Mouse (Mus musculus): ENCODE data around the gene Vwf. TPM values are rescaled to one million over a fixed set of nuclear protein-coding genes. Genes with fewer than 3 reads are reported as not detected.

Vwf gene
- 10 to 100 TPM; 86.0 to 87.2 TPM for total RNA-seq (2021)

- DNase-seq = no peak
Observed at GRCm38 (mm10) chr6:125546474-125546873, at the start of gene Vwf. Vwf (plus strand) TSS chr6:125546774.

- DNase-seq = peak; percentile 57
Observed at GRCm38 (mm10) chr6:125498062-125498461, 48.5 kb upstream of the Vwf start.

- no peak for DNase-seq
Observed at GRCm38 (mm10) chr6:125503186-125503802, 43.3 kb upstream of the Vwf start.

GRCm38 (mm10) chr6:125504622-125505355, 41.8 kb upstream of the Vwf start:
- DNase-seq = no peak

- DNase-seq = no peak
Observed at GRCm38 (mm10) chr6:125506427-125506826, 40.1 kb upstream of the Vwf start.

GRCm38 (mm10) chr6:125509783-125510182, 36.8 kb upstream of the Vwf start:
- DNase-seq = no peak

- no peak for DNase-seq
Observed at GRCm38 (mm10) chr6:125510645-125511044, 35.9 kb upstream of the Vwf start.

GRCm38 (mm10) chr6:125511196-125511595, 35.4 kb upstream of the Vwf start:
- DNase-seq = no peak

GRCm38 (mm10) chr6:125512950-125513596, 33.5 kb upstream of the Vwf start:
- peak; percentile 65 for DNase-seq

GRCm38 (mm10) chr6:125515503-125516315, 30.9 kb upstream of the Vwf start:
- DNase-seq = peak; percentile 87

- DNase-seq = no peak
Observed at GRCm38 (mm10) chr6:125521558-125522193, 24.9 kb upstream of the Vwf start.

- no peak for DNase-seq
Observed at GRCm38 (mm10) chr6:125524027-125524426, 22.5 kb upstream of the Vwf start.

GRCm38 (mm10) chr6:125526066-125526465, 20.5 kb upstream of the Vwf start:
- DNase-seq = no peak

- no peak for DNase-seq
Observed at GRCm38 (mm10) chr6:125528614-125529200, 17.9 kb upstream of the Vwf start.

GRCm38 (mm10) chr6:125529479-125529878, 17.1 kb upstream of the Vwf start:
- DNase-seq = peak; percentile 53

GRCm38 (mm10) chr6:125533104-125533650, 13.4 kb upstream of the Vwf start:
- no peak for DNase-seq

GRCm38 (mm10) chr6:125534990-125535389, 11.6 kb upstream of the Vwf start:
- no peak for DNase-seq

- no peak for DNase-seq
Observed at GRCm38 (mm10) chr6:125538469-125538868, 8.1 kb upstream of the Vwf start.

- no peak for DNase-seq
Observed at GRCm38 (mm10) chr6:125539423-125539822, 7.2 kb upstream of the Vwf start.

- no peak for DNase-seq
Observed at GRCm38 (mm10) chr6:125540199-125540598, 6.4 kb upstream of the Vwf start.

GRCm38 (mm10) chr6:125540826-125541225, 5.7 kb upstream of the Vwf start:
- DNase-seq = no peak

GRCm38 (mm10) chr6:125541296-125541695, 5.3 kb upstream of the Vwf start:
- no peak for DNase-seq
